Comparison of ENCODE assay signal across 22 mouse cellular contexts in genomic region chr10:12727881-12728280, GRCm38 (mm10).
"Had no signal": no experiment of that assay in that cellular context is flagged by ENCODE, and none has a peak within 500 bp of the region (broad histone marks: within the 10 kb centered on the region; RNA-seq: fewer than 3 reads in every experiment).

No protein-coding gene starts in this region.

- ATAC-seq: hindbrain, embryonic 16.5 days; hindbrain, postnatal 0 days; inflammation-experienced regulatory T-cells, adult 6 months; intestine, embryonic 15.5 days; intestine, embryonic 16.5 days; intestine, postnatal 0 days had no signal

- DNase-seq: heart, postnatal 10 days; heart, postnatal 14 days; heart, postnatal 36 days; heart, postnatal 4 days; kidney, adult 11 months; kidney, adult 18-20 months; kidney, adult 2 months; kidney, adult 8-10 months; kidney, adult 9 months; kidney, postnatal 10 days; kidney, postnatal 14 days; kidney, postnatal 25 days; kidney, postnatal 36 days; kidney, postnatal 4 days; layer of hippocampus, adult 9-11 months; layer of hippocampus, postnatal 36 days had no signal
